Comparison of ENCODE assay signal across 7 mouse cellular contexts in the genomic region with DNA sequence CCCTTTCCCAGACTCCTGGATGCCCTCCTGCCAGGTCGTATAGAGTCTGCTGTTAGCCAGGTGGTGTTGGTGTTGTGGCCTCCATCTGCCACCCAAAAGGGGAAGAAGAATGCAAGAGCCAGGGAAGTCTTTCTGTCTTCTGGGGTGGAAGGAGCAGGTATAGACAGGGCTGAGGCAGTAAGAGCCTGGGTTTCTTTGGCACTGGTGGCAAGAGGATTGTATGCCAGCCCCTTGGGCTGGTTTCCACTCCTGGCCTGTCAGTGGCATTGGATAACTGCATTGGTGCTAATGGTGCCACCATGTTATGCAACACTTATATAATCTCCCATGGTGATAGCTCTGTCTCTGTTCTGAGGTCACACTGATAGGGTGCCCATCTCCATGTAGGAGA. TPM values are rescaled to one million over a fixed set of nuclear protein-coding genes. Genes with fewer than 3 reads are reported as not detected.
A peak's percentile ranks its signal among the peaks of the same experiment; 100 is the strongest.
DNase-seq lines count a peak whose midpoint lies in the region; ATAC-seq lines count a peak whose summit lies in the region.

No protein-coding gene starts in this region.

- WGBS in neural tube, embryonic 11.5 days: 0% methylated on average over 1 of the region's 1 CpGs
- WGBS in heart, embryonic 15.5 days: 26% methylated on average over 1 of the region's 1 CpGs
- WGBS in neural tube, embryonic 15.5 days: 11% methylated on average over 1 of the region's 1 CpGs

- intact Hi-C loops in left cerebral cortex, postnatal 25 days (cut with DNase I): loop anchor here (2.0 to 5.0 kb wide), 2 partner anchors 59 to 155 kb away; partner anchors contain the start of gene Cr1l

- no peak overlapping the region for H3K4me3 ChIP-seq in neural tube, embryonic 11.5 days (ENCODE audit: low read depth, low read length)
- peak overlapping the region; percentile 91 for H3K4me3 ChIP-seq in heart, embryonic 15.5 days
- peak overlapping the region; percentile 65 for H3K4me3 ChIP-seq in neural tube, embryonic 15.5 days (replicated peaks)

- H3K4me2 ChIP-seq in neural tube, embryonic 11.5 days (ENCODE audit: low read depth): peak overlapping the region; percentile 95; the same call in 1 of the 2 replicates
- H3K4me2 ChIP-seq in heart, embryonic 15.5 days: peak overlapping the region; percentile 90
- H3K4me2 ChIP-seq in neural tube, embryonic 15.5 days: peak overlapping the region; percentile 90

- ATAC-seq in neural tube, embryonic 11.5 days (ENCODE audit: insufficient read depth, low FRiP score, low TSS enrichment): no peak
- no peak for ATAC-seq in heart, embryonic 15.5 days (replicated peaks; ENCODE audit: insufficient number of reproducible peaks, insufficient read depth, low FRiP score, low read depth)
- 0 out of 2 replicates have a peak, but pooled peaks have one; percentile 2 for ATAC-seq in neural tube, embryonic 15.5 days (ENCODE audit: low FRiP score)

- H3K36me3 ChIP-seq in neural tube, embryonic 11.5 days (ENCODE audit: control insufficient read depth, insufficient read depth, low read length): no peaks in the 10 kb centered on the region
- H3K36me3 ChIP-seq in heart, embryonic 15.5 days: no peaks in the 10 kb centered on the region
- H3K36me3 ChIP-seq in neural tube, embryonic 15.5 days: no peaks in the 10 kb centered on the region

- H3K27me3 ChIP-seq in neural tube, embryonic 11.5 days (ENCODE audit: control insufficient read depth, insufficient read depth, low read length): no peaks in the 10 kb centered on the region
- no peaks in the 10 kb centered on the region for H3K27me3 ChIP-seq in heart, embryonic 15.5 days
- no peaks in the 10 kb centered on the region for H3K27me3 ChIP-seq in neural tube, embryonic 15.5 days (replicated peaks)

- H3K27ac ChIP-seq in neural tube, embryonic 11.5 days (ENCODE audit: low read depth, low read length): no peak overlapping the region
- H3K27ac ChIP-seq in heart, embryonic 15.5 days: no peak overlapping the region
- no peak overlapping the region for H3K27ac ChIP-seq in neural tube, embryonic 15.5 days (replicated peaks)

- H3K9ac ChIP-seq in neural tube, embryonic 11.5 days (ENCODE audit: low read length): no peak overlapping the region
- H3K9ac ChIP-seq in heart, embryonic 15.5 days: no peak overlapping the region
- H3K9ac ChIP-seq in neural tube, embryonic 15.5 days (replicated peaks): peak overlapping the region; percentile 72; the same call in 1 of the 2 replicates

- DNase-seq in neural tube, embryonic 11.5 days (ENCODE audit: low spot score): no peak
- no peak for DNase-seq in neural tube, embryonic 10.5 days (ENCODE audit: extremely low spot score, low spot score)
- peak; percentile 85 for DNase-seq in cerebellum, adult 9-11 months
- DNase-seq in left cerebral cortex, postnatal 25 days (ENCODE audit: low spot score in 2 of 2): peak; percentile 51 to 60
- DNase-seq in ovary, postnatal 10 days (ENCODE audit: low spot score): no peak

- no peaks in the 10 kb centered on the region for H3K9me3 ChIP-seq in neural tube, embryonic 11.5 days (ENCODE audit: control insufficient read depth, low read length)
- no peaks in the 10 kb centered on the region for H3K9me3 ChIP-seq in heart, embryonic 15.5 days (replicated peaks)
- no peaks in the 10 kb centered on the region for H3K9me3 ChIP-seq in neural tube, embryonic 15.5 days (replicated peaks)

- H3K4me1 ChIP-seq in neural tube, embryonic 11.5 days (ENCODE audit: control insufficient read depth, insufficient read depth, low read length): peaks cover 5% of the 10 kb centered on the region; the same call in 1 of the 2 replicates
- peaks cover 19% of the 10 kb centered on the region for H3K4me1 ChIP-seq in heart, embryonic 15.5 days (replicated peaks)
- H3K4me1 ChIP-seq in neural tube, embryonic 15.5 days: peaks cover 31% of the 10 kb centered on the region

RNA-seq across cellular contexts. Expression of gene Cd34, which starts 38.7 kb away (rescaled TPM):
- 62.2 and 67.0 TPM in 2 replicates for polyA plus RNA-seq in neural tube, embryonic 11.5 days (2014; fragmentation: Nextera tagmentation; extraction: Ambion mirVana)
- 111 and 116 TPM in 2 replicates for polyA plus RNA-seq in heart, embryonic 15.5 days (2015; fragmentation: Nextera tagmentation; extraction: Ambion mirVana)
- 10 to 100 TPM; 52.1 to 57.5 TPM for total RNA-seq in left cerebral cortex, postnatal 25 days (2021)
- 29.4 and 39.4 TPM in 2 replicates for polyA plus RNA-seq in neural tube, embryonic 15.5 days (2015; fragmentation: Nextera tagmentation; extraction: Ambion mirVana)

Comparison
In these comparisons a context has a peak if more than half of its experiments do, and no peak if none do; other contexts are left out.
1. DNase-seq: peak in cerebellum, adult 9-11 months (single experiment) and left cerebral cortex, postnatal 25 days (2 of 2); none in neural tube, embryonic 11.5 days (single experiment), neural tube, embryonic 10.5 days (single experiment) and ovary, postnatal 10 days (single experiment).
2. Peak in every context shown above with its lines, with median percentiles within 50 percentile points of each other: H3K4me2 ChIP-seq.